Mouse (Mus musculus) stomach, embryonic 16.5 days (tissue): ENCODE data around the gene Mrpl4. TPM values are rescaled to one million over a fixed set of nuclear protein-coding genes. Genes with fewer than 3 reads are reported as not detected.
"Not testable (repeated sequence)": the region's sequence is repeated elsewhere in the genome, so short reads cannot be mapped to it uniquely, and the experiment has no call there.

Source experiments
- ATAC-seq: fragments of 200-750 bp; cut with Nextera tagmentation; 2 replicates; pipeline ENCODE4 v1.8.0; 2017; ENCODE audit warnings: moderate number of reproducible peaks, moderate TSS enrichment; ENCODE audit not compliant: insufficient read depth, low FRiP score
- H3K27ac ChIP-seq: fragments of 300-500 bp; sonication (generic); 2 replicates; pipeline ENCODE4 v1.5.1; 2014; ENCODE audit warnings: low read length
- H3K27me3 ChIP-seq: fragments of 300-500 bp; sonication (generic); 2 replicates; pipeline ENCODE4 v1.6.1; 2014; ENCODE audit warnings: low read length, control low read depth, mixed read lengths; ENCODE audit not compliant: control insufficient read depth, insufficient read depth
- H3K36me3 ChIP-seq: fragments of 300-500 bp; sonication (generic); 2 replicates; pipeline ENCODE4 v1.6.1; 2014; ENCODE audit warnings: low read length; ENCODE audit not compliant: control insufficient read depth, insufficient read depth
- H3K4me1 ChIP-seq: fragments of 300-500 bp; sonication (generic); 2 replicates; pipeline ENCODE4 v1.6.1; 2014; ENCODE audit warnings: low read length, control low read depth, mixed read lengths; ENCODE audit not compliant: control insufficient read depth, insufficient read depth
- H3K4me2 ChIP-seq: fragments of 300-500 bp; sonication (generic); 2 replicates; pipeline ENCODE4 v1.6.1; 2014; ENCODE audit warnings: low read depth, low read length, mixed read lengths
- H3K4me3 ChIP-seq: fragments of 300-500 bp; sonication (generic); replicated peaks from 2 replicates; pipeline ENCODE4 v1.5.1; 2014; ENCODE audit warnings: mild to moderate bottlenecking, low read length
- H3K9ac ChIP-seq: fragments of 300-500 bp; sonication (generic); 2 replicates; pipeline ENCODE4 v1.6.1; 2014; ENCODE audit warnings: low read length
- H3K9me3 ChIP-seq: fragments of 300-500 bp; sonication (generic); replicated peaks from 2 replicates; pipeline ENCODE4 v1.6.1; 2016; ENCODE audit warnings: low read length, control low read depth; ENCODE audit not compliant: control insufficient read depth
- WGBS: fragments of 180-500 bp; shearing (Covaris S2); extraction: QIAGEN DNeasy Blood & Tissue Kit; methylation state at CpG from one replicate; pipeline ENCODE4 v1.1.7; 2014; 5-methylcytosine and 5-hydroxymethylcytosine counted together
- polyA plus RNA-seq: library from polyadenylated mRNA; unstranded; fragments of >200 nt; fragmentation: Nextera tagmentation; extraction: Ambion mirVana; gene quantifications from 2 replicates; pipeline ENCODE4 v1.2.1, GENCODE M21; 2015

The Mrpl4 gene
- polyA plus RNA-seq, 1 experiment from 2014 or later: 131 TPM

DNA sequence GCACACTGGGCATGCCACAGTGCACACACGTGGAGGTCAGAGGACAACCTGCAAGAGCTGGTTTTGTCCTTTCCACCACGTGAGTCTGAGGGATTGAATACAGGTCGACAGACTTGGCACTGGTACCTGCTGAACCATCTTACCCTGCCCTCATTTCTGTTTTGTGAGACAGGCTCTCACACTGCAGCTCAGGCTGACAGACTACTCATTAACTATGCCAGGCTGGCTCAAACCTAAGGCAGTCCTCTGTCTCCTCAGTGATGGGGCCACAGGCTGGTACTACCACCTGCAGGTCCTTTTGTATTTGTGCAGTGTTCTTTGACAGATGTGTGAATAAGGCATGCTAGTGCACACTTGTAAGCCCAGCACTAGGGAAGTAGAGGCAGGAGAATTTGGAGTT lies 7.5 kb upstream of the Mrpl4 start:
- H3K9ac ChIP-seq: no peak overlapping the region
- H3K9me3 ChIP-seq: no peaks in the 10 kb centered on the region
- peaks cover 10% of the 10 kb centered on the region for H3K4me1 ChIP-seq
- 71% methylated on average over 3 of the region's 3 CpGs for WGBS
- no peak overlapping the region for H3K27ac ChIP-seq
- no peak for ATAC-seq
- no peaks in the 10 kb centered on the region for H3K36me3 ChIP-seq
- H3K4me3 ChIP-seq: no peak overlapping the region
- H3K4me2 ChIP-seq: no peak overlapping the region
- H3K27me3 ChIP-seq: no peaks in the 10 kb centered on the region

DNA sequence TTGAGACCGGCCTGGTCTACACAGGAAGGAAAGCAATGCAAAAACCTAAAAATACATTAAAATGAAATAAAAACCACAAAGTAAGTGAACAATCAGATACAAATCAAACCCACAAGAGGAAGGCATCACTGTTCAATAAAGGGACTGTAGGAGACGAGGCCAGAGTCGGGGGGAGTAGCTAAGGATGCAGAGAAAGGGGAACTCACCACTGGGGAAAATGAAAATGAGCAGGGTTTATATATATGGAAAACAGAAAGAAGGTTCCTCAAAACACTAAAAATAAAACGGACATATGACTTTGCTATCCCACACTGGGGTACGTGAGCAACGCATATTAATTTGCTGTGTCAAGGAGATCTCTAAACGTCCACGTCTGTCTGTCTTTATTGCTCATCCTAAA lies 5.5 kb upstream of the Mrpl4 start:
- H3K27ac ChIP-seq: no peak overlapping the region
- no peak overlapping the region for H3K9ac ChIP-seq
- peaks cover 7% of the 10 kb centered on the region for H3K4me1 ChIP-seq
- H3K36me3 ChIP-seq: no peaks in the 10 kb centered on the region
- H3K4me3 ChIP-seq: no peak overlapping the region
- no peak for ATAC-seq
- H3K4me2 ChIP-seq: no peak overlapping the region
- no peaks in the 10 kb centered on the region for H3K9me3 ChIP-seq
- no peaks in the 10 kb centered on the region for H3K27me3 ChIP-seq
- WGBS: 85% methylated on average over 8 of the region's 8 CpGs

- H3K27me3 ChIP-seq, H3K9ac ChIP-seq, H3K4me3 ChIP-seq, H3K36me3 ChIP-seq, H3K27ac ChIP-seq, H3K9me3 ChIP-seq, H3K4me1 ChIP-seq, ATAC-seq, H3K4me2 ChIP-seq: not testable (repeated sequence)
- 66% methylated on average over 1 of the region's 1 CpGs for WGBS
These were observed 4.2 kb upstream of the Mrpl4 start for GRCm38 (mm10) chr9:20998337-20998736.

- no peak for ATAC-seq
- Histone ChIP-seq H3K9ac (no peak overlapping the region; the same call in 1 of the 2 replicates), H3K4me3 (no peak overlapping the region), H3K4me1 (peaks cover 6% of the 10 kb centered on the region), H3K27ac (no peak overlapping the region), H3K9me3 (no peaks in the 10 kb centered on the region), H3K36me3 (no peaks in the 10 kb centered on the region), H3K4me2 (no peak overlapping the region), H3K27me3 (no peaks in the 10 kb centered on the region)
These were observed 1.7 kb upstream of the Mrpl4 start for GRCm38 (mm10) chr9:21000811-21001210.

DNA sequence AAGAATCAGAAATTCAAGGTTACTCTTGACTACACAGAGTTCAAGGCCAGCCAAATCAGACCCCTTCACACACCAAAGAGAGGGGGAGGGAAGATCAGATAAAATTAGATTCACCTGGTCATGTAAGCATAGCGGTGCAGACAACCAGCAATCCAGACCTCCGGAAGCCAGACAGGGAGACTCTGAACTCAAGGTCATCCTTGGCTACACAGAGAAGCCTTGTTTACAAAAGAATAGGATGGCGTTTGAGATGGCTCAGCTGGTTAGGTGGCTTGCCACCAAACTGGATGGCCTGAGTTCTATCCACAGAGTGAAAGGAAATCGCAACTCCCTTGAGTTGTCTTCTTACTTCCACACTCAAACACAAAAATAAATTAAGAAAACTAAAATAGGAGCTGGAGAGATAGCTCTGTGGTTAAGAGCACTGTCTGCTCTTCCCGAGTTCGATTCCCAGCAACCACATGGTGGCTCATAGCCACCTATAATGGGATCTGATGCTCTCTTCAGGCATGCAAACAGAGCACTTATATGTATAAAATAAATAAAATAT lies 812 bp upstream of the Mrpl4 start:
- ATAC-seq: no peak
- Histone ChIP-seq H3K9me3 (no peaks in the 10 kb centered on the region), H3K27ac (no peak overlapping the region), H3K4me2 (peak overlapping the region; percentile 78; the same call in 1 of the 2 replicates), H3K36me3 (no peaks in the 10 kb centered on the region), H3K4me3 (no peak overlapping the region), H3K9ac (no peak overlapping the region; the same call in 1 of the 2 replicates), H3K4me1 (peaks cover 6% of the 10 kb centered on the region), H3K27me3 (no peaks in the 10 kb centered on the region)
- WGBS: 43% methylated on average over 6 of the region's 6 CpGs

DNA sequence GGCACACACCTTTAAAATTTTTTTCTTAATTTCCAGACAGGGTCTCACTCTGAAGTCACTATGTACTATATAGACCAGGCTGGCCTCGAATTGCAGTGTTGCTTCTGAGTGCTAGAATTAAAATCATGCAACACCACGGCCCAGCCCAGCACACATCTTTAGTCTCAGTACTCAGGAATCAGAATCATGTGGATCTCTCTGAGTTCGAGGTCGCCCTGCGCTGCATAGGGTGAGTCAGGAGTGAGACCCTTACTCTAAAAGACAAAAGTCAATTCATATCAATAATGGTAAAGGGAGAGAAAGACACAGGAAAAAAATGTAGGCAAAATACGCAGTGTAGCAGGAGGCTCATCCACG lies 290 bp upstream of the Mrpl4 start:
- peak; percentile 19 for ATAC-seq
- Histone ChIP-seq H3K9ac (peak overlapping the region; percentile 92), H3K4me3 (peak overlapping the region; percentile 97), H3K9me3 (no peaks in the 10 kb centered on the region), H3K36me3 (peaks cover 1% of the 10 kb centered on the region), H3K4me1 (peaks cover 6% of the 10 kb centered on the region), H3K27ac (peak overlapping the region; percentile 79), H3K27me3 (no peaks in the 10 kb centered on the region), H3K4me2 (peak overlapping the region; percentile 78)
- WGBS: 7% methylated on average over 7 of the region's 7 CpGs

GRCm38 (mm10) chr9:21007313-21007952 lies 4.9 kb downstream of the Mrpl4 start:
- Histone ChIP-seq H3K4me1 (peaks cover 3% of the 10 kb centered on the region), H3K9me3 (no peaks in the 10 kb centered on the region), H3K27ac (no peak overlapping the region), H3K27me3 (no peaks in the 10 kb centered on the region), H3K4me3 (no peak overlapping the region), H3K36me3 (peaks cover 9% of the 10 kb centered on the region), H3K9ac (no peak overlapping the region), H3K4me2 (no peak overlapping the region)
- 94% methylated on average over 10 of the region's 10 CpGs for WGBS
- ATAC-seq: no peak

DNA sequence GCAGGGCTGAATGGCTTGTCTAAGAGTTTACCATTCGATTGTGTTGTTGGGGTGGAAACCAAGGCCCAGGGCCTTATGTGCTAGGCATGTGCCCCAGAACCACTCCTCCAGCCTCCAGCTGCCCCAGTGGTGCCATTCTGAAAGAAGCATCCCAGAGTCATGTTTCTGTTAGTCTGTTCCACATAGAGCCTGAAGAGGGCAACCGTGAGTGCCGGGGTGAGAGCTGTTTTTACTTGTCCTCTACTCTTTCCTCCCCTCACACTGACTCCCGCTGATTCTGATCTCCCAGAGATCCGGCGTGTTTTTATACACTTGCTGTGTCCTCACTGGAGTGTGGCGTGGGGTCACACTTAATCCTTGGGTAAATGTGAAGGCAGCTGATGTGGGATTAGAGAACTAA lies 5.5 kb downstream of the Mrpl4 start:
- Histone ChIP-seq H3K27me3 (no peaks in the 10 kb centered on the region), H3K27ac (no peak overlapping the region), H3K4me1 (peaks cover 4% of the 10 kb centered on the region), H3K4me2 (no peak overlapping the region), H3K4me3 (no peak overlapping the region), H3K9ac (no peak overlapping the region), H3K9me3 (no peaks in the 10 kb centered on the region), H3K36me3 (peaks cover 9% of the 10 kb centered on the region)
- no peak for ATAC-seq
- WGBS: 80% methylated on average over 7 of the region's 7 CpGs

- WGBS: 47% methylated on average over 2 of the region's 2 CpGs
These were observed 7.8 kb downstream of the Mrpl4 start for GRCm38 (mm10) chr9:21010362-21010761.

More at GRCm38 (mm10) chr9:21010362-21010761, 7.8 kb downstream of the Mrpl4 start:
- H3K27me3 ChIP-seq: no peaks in the 10 kb centered on the region; the same call in 1 of the 2 replicates
- H3K27ac ChIP-seq: no peak overlapping the region
- peaks cover 9% of the 10 kb centered on the region for H3K36me3 ChIP-seq
- no peak for ATAC-seq
- no peak overlapping the region for H3K4me3 ChIP-seq
- no peaks in the 10 kb centered on the region for H3K9me3 ChIP-seq
- H3K4me2 ChIP-seq: no peak overlapping the region
- peaks cover 11% of the 10 kb centered on the region for H3K4me1 ChIP-seq
- no peak overlapping the region for H3K9ac ChIP-seq
